Mouse (Mus musculus) midbrain, embryonic 14.5 days (tissue): Measurements from ENCODE around the gene Snrnp27. TPM values are rescaled to one million over a fixed set of nuclear protein-coding genes. Genes with fewer than 3 reads are reported as not detected.
A peak's percentile ranks its signal among the peaks of the same experiment; 100 is the strongest.

Experiments used
- ATAC-seq: fragments of 200-750 bp; cut with Nextera tagmentation; 2 replicates; pipeline ENCODE4 v1.8.0; 2017; ENCODE audit warnings: moderate number of reproducible peaks, moderate library complexity; ENCODE audit not compliant: low FRiP score, low TSS enrichment
- DNase-seq: peaks from one replicate; pipeline ENCODE4 v3.0.0-alpha.2; 2015
- H3K27ac ChIP-seq: fragments of 300-500 bp; sonication (generic); replicated peaks from 2 replicates; pipeline ENCODE4 v1.5.1; 2014; ENCODE audit warnings: mild to moderate bottlenecking, low read depth, low read length, moderate library complexity
- H3K27me3 ChIP-seq: fragments of 300-500 bp; sonication (generic); 2 replicates; pipeline ENCODE4 v1.6.1; 2014; ENCODE audit warnings: low read length, control low read depth, mixed read lengths; ENCODE audit not compliant: control insufficient read depth, insufficient read depth
- H3K36me3 ChIP-seq: fragments of 300-500 bp; sonication (generic); 2 replicates; pipeline ENCODE4 v1.6.1; 2014; ENCODE audit warnings: low read length, control low read depth; ENCODE audit not compliant: control insufficient read depth, insufficient read depth
- H3K4me1 ChIP-seq: fragments of 300-500 bp; sonication (generic); 2 replicates; pipeline ENCODE4 v1.6.1; 2014; ENCODE audit warnings: mild to moderate bottlenecking, antibody characterized with exemption, low read length, control low read depth; ENCODE audit not compliant: control insufficient read depth, insufficient read depth
- H3K4me2 ChIP-seq: fragments of 300-500 bp; sonication (generic); 2 replicates; pipeline ENCODE4 v1.6.1; 2014; ENCODE audit warnings: mild to moderate bottlenecking, low read length, moderate library complexity
- H3K4me3 ChIP-seq: fragments of 300-500 bp; sonication (generic); replicated peaks from 2 replicates; pipeline ENCODE4 v1.5.1; 2014; ENCODE audit warnings: low read depth, low read length
- H3K9ac ChIP-seq: fragments of 300-500 bp; sonication (generic); replicated peaks from 2 replicates; pipeline ENCODE4 v1.6.1; 2014; ENCODE audit warnings: mild to moderate bottlenecking, low read length, moderate library complexity
- H3K9me3 ChIP-seq: fragments of 300-500 bp; sonication (generic); 2 replicates; pipeline ENCODE4 v1.6.1; 2016; ENCODE audit warnings: low read length, control low read depth, mixed read lengths; ENCODE audit not compliant: control insufficient read depth
- WGBS: fragments of 180-500 bp; shearing (Covaris S2); extraction: QIAGEN DNeasy Blood & Tissue Kit; methylation state at CpG from one replicate; pipeline ENCODE4 v1.1.7; 2014; 5-methylcytosine and 5-hydroxymethylcytosine counted together
- polyA plus RNA-seq: library from polyadenylated mRNA; unstranded; fragments of >200 nt; fragmentation: Nextera tagmentation; extraction: Ambion mirVana; gene quantifications from 2 replicates; pipeline ENCODE4 v1.2.1, GENCODE M21; 2014

The Snrnp27 gene
- polyA plus RNA-seq, 1 experiment from 2014 or later: 105 TPM

DNA sequence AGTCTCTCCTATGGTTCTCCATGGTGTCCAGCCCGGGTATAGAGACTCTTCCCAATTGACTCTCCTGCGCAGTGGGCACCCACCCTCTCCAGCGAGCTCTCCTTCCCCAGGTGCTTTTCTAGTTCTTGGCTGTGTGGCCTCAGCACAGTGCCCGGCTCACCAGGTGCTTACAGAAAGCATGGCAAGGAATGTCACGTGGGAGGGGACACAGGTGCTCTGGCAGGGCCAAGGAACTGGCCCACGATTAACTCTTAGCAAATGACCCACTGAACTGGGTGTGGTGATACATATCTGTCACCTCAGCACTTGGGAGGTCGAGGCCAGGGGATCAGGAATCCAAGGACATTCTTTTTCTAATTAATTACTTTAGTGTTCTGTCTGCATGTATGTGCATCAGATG lies 38.2 kb downstream of the Snrnp27 start:
- Histone ChIP-seq H3K4me2 (no peak overlapping the region), H3K27ac (no peak overlapping the region), H3K27me3 (no peaks in the 10 kb centered on the region), H3K9ac (no peak overlapping the region), H3K4me1 (no peaks in the 10 kb centered on the region), H3K36me3 (peaks cover 36% of the 10 kb centered on the region), H3K9me3 (no peaks in the 10 kb centered on the region), H3K4me3 (no peak overlapping the region)
- ATAC-seq: no peak
- WGBS: 80% methylated on average over 7 of the region's 7 CpGs
- no peak for DNase-seq

DNA sequence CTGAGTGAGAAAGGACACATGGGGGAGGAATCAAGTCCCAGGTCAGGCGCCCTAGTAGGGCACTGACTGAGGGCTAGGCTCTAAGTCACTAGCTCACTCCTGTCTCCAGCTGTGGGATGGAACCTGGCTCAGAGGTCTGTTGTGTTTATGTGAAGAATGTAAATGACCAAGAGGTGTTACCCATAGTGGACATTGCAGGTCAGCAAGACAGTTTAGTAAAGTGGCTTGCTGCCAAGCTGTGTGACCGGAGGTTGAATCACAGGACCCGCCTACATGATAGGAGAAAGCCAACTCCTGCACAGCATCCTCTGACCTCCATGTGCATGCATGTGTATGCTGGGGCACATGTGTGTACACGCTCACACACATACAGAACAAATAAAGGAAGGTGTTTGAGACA lies 38.8 kb downstream of the Snrnp27 start:
- H3K4me3 ChIP-seq: no peak overlapping the region
- no peaks in the 10 kb centered on the region for H3K9me3 ChIP-seq
- H3K9ac ChIP-seq: no peak overlapping the region
- peaks cover 30% of the 10 kb centered on the region for H3K36me3 ChIP-seq
- ATAC-seq: no peak
- no peaks in the 10 kb centered on the region for H3K4me1 ChIP-seq
- no peak overlapping the region for H3K27ac ChIP-seq
- no peak overlapping the region for H3K4me2 ChIP-seq
- H3K27me3 ChIP-seq: no peaks in the 10 kb centered on the region
- 81% methylated on average over 4 of the region's 4 CpGs for WGBS
- DNase-seq: no peak

DNA sequence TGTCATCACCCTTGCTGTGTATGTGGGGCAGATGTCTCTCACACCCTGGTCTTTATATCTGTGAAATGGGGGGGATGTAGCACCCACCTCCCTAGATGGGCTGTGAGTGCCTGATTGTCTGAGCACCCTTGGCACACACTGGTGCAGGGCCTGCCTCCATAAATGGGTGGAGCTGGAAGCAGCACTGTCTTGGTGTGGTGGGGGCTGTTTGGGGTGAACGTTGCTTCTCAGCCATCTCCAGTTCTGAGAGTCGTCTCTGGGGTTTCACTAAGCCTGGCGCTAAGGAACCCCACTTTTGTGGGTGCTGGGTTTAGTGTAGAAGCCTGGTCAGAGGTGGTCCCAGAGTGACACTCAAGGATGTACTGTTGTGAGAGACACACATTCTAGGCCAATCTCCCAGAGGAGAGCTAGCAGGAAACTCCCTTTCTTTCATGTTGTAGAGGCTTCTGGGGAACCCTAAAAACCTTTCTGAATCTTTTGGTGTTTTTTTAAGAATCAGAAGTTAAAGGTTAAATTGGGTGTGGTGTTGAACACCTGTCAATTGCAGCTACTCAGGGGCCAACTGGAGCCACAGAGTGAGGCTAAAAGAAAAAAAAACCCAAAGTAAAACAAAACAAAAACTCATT lies 39.4 kb downstream of the Snrnp27 start:
- Histone ChIP-seq H3K27ac (no peak overlapping the region), H3K4me3 (no peak overlapping the region), H3K4me1 (no peaks in the 10 kb centered on the region), H3K4me2 (no peak overlapping the region), H3K36me3 (peaks cover 24% of the 10 kb centered on the region), H3K9me3 (no peaks in the 10 kb centered on the region), H3K9ac (no peak overlapping the region), H3K27me3 (no peaks in the 10 kb centered on the region)
- DNase-seq: no peak
- 94% methylated on average over 3 of the region's 3 CpGs for WGBS
- ATAC-seq: no peak

DNA sequence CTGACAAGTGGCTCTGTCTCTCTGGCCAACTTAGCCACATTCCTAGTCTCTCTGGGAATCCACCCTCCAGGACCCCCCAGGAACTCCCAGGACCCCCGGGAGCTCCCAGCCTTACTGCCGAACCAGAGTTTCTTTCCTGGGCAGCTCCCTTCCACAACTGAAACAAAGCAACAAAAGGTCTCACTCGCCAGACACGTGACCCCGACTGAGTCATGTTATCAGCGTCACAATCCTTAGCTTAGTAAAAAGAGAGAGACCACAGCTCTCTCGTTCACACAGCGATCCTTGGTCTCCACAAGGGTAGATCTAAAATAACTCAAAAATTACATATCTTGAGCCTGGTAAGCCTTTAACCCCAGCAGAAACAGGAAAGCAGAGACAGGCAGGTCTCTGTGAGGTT lies 42.6 kb downstream of the Snrnp27 start:
- no peaks in the 10 kb centered on the region for H3K9me3 ChIP-seq
- DNase-seq (no peak), ATAC-seq (no peak)
- no peak overlapping the region for H3K9ac ChIP-seq
- no peaks in the 10 kb centered on the region for H3K27me3 ChIP-seq
- H3K27ac ChIP-seq: no peak overlapping the region
- H3K36me3 ChIP-seq: no peaks in the 10 kb centered on the region
- WGBS: 71% methylated on average over 8 of the region's 8 CpGs
- H3K4me1 ChIP-seq: no peaks in the 10 kb centered on the region
- no peak overlapping the region for H3K4me3 ChIP-seq
- H3K4me2 ChIP-seq: no peak overlapping the region

DNA sequence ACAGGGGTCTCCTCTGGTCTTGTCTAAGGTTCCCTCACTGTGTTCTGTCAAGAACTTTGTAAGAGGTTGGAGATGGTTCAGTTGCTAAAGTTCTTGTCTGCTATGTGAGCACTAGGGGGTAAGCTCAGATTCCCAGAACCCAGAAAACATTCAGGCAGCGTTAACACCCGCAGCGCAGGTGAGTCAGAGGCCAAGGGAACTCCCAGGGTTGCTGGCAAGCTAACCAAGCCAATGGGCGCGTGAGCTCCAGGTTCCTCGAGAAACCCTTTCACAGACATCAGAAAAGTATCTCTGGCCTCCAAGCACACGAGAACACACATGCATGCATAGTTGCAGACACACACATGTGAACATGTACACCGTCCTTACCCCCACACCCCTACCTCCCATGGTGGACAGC lies 43.5 kb downstream of the Snrnp27 start:
- no peak for DNase-seq
- Histone ChIP-seq H3K27ac (no peak overlapping the region), H3K9me3 (no peaks in the 10 kb centered on the region), H3K4me3 (no peak overlapping the region), H3K9ac (no peak overlapping the region), H3K4me1 (no peaks in the 10 kb centered on the region), H3K27me3 (no peaks in the 10 kb centered on the region), H3K36me3 (no peaks in the 10 kb centered on the region), H3K4me2 (no peak overlapping the region)
- no peak for ATAC-seq
- 89% methylated on average over 8 of the region's 8 CpGs for WGBS

DNA sequence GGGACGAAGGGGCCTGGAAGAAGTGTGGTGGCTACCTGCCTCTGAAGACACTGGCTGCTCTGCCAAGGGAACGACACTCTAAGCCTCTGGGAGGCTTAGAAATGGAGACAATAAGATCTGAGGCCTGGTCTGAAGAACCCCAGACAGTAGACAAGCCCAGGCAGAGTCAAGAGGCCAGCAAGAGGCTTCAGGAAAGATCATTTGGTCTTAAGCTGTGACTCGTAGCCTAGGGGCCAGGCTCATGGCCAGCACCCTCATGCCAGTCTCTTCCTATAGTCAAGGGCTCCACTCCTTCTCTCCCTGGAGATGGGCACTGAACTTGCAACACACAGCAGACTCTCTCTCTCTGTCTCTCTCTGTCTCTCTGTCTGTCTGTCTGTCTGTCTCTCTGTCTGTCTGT lies 44.2 kb downstream of the Snrnp27 start:
- WGBS: 76% methylated on average over 3 of the region's 3 CpGs
- Histone ChIP-seq H3K27me3 (no peaks in the 10 kb centered on the region), H3K27ac (no peak overlapping the region), H3K36me3 (no peaks in the 10 kb centered on the region), H3K4me3 (no peak overlapping the region), H3K9me3 (no peaks in the 10 kb centered on the region), H3K4me2 (no peak overlapping the region), H3K4me1 (no peaks in the 10 kb centered on the region), H3K9ac (no peak overlapping the region)
- no peak for DNase-seq
- ATAC-seq: no peak

DNA sequence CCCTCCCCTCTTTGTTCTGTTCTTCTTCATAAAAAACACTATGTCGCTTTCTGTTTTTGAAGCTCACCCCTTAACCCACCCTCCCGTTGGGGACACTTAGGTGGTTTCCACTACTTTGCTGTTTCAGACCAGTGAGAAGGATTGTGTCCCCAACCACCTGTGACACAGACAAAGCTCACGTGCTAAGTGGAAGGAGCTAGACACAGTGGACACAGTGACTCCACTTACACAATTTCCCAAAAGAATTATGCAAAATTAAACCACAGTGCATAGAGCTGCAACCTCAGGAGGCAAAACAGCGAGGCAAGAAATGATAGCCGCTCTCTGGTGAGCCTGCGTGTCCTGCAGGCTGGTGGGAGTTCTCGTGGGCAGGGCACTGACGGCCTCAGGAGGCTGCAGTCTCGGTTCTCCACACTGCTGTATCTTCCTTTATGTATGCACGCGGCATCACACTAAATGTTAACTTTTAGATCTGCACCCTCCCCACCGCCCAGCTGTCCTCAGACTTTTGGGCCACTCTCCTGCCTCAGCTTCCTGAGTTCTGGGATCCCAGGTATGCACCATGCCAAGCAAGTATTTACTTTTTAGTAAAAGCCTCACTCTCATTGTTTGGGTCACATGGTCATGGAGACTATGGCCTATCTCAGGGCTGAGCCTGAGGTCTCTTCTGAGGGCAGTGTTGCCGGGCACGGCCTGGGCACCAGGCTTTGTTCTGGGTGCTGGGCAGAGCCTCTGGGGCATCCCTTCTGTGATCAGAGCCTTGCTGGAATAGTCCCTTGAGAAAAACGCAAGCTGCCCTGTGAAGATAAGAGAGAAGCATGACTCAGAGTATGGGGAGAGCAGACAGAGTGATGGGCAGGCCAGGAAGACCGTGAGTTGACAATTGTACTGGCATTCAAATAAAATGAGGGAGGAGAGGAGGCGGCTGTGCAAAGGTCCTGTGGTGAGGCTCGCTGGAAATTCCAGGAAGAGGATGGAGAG lies 44.9 kb downstream of the Snrnp27 start:
- no peak overlapping the region for H3K27ac ChIP-seq
- no peaks in the 10 kb centered on the region for H3K27me3 ChIP-seq
- no peak for ATAC-seq
- 84% methylated on average over 18 of the region's 18 CpGs for WGBS
- H3K36me3 ChIP-seq: no peaks in the 10 kb centered on the region
- no peak overlapping the region for H3K4me3 ChIP-seq
- H3K4me2 ChIP-seq: no peak overlapping the region
- no peaks in the 10 kb centered on the region for H3K9me3 ChIP-seq
- H3K4me1 ChIP-seq: no peaks in the 10 kb centered on the region
- no peak overlapping the region for H3K9ac ChIP-seq
- no peak for DNase-seq

DNA sequence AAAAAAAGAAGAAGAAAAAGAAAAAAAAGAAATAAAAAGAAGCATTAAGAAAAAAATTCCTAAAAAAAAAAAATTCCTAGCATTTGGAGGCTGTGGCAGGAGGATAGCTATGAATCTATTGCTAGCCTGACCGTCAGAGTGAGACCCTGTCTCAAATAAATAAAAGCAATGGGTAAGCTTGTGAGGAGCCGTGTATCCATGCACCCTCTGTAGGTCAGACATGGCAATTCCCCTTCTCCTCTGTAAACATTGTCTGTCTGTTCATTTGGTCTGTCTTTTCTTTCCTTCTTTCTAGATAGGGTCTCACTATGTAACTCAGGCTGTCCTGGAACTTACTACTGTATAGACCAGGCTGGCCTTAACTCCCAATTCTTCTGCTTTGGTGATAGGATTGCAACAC lies 45.9 kb downstream of the Snrnp27 start:
- Histone ChIP-seq H3K4me1 (no peaks in the 10 kb centered on the region), H3K4me3 (no peak overlapping the region), H3K9ac (no peak overlapping the region), H3K4me2 (no peak overlapping the region), H3K9me3 (no peaks in the 10 kb centered on the region), H3K27me3 (no peaks in the 10 kb centered on the region), H3K27ac (no peak overlapping the region), H3K36me3 (no peaks in the 10 kb centered on the region)
- no peak for ATAC-seq
- DNase-seq: peak; percentile 47
- 27% methylated on average over 2 of the region's 2 CpGs for WGBS

DNA sequence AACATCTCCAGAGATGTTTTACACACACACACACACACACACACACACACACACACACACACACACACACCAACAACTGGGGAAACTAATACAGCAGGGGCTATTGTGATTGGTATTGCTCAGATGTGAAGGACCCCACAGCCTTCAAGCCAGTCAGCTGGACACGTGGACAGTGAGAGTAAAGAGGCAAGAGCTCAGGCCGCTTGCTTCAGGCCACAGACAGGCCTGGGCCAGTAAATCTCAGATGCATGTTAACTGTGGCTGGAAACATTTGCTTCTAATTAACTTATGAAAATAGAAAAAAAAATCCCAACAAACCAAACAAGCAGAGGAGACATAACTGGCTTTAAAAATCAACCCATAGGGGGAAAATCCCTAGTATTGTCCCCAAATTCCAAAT lies 46.5 kb downstream of the Snrnp27 start:
- no peak overlapping the region for H3K4me3 ChIP-seq
- H3K9me3 ChIP-seq: no peaks in the 10 kb centered on the region
- H3K36me3 ChIP-seq: no peaks in the 10 kb centered on the region
- no peaks in the 10 kb centered on the region for H3K4me1 ChIP-seq
- no peaks in the 10 kb centered on the region for H3K27me3 ChIP-seq
- H3K9ac ChIP-seq: no peak overlapping the region
- ATAC-seq (no peak), DNase-seq (no peak)
- H3K4me2 ChIP-seq: no peak overlapping the region
- H3K27ac ChIP-seq: no peak overlapping the region
- 85% methylated on average over 2 of the region's 2 CpGs for WGBS
